Mouse (Mus musculus): ENCODE data around the gene Tmem130. TPM values are rescaled to one million over a fixed set of nuclear protein-coding genes. Genes with fewer than 3 reads are reported as not detected.
"Not testable (repeated sequence)": the region's sequence is repeated elsewhere in the genome, so short reads cannot be mapped to it uniquely, and the experiment has no call there.

Gene Tmem130
- polyA plus RNA-seq, 1 experiment from 2014 or later, result 0.24 TPM

DNA sequence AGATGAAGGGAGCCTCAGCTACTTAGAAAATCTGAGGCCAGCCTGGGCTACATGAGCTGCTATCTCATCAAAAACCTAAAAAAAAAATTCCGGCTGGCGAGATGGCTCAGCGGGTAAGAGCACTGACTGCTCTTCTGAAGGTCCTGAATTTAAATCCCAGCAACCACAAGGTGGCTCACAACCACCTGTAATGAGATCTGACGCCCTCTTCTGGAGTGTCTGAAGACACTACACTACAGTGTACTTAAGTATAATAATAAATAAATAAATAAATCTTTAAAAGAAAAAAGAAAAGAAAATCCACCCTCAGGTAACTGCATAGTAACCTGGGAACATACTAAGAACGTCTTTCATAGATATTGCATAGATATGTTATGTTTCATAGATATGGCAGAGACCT is 31.8 kb upstream of the Tmem130 start:
- no peak for ATAC-seq (replicated peaks; ENCODE audit: low FRiP score, low read depth)
- WGBS, result 85% methylated on average over 5 of the region's 5 CpGs

DNA sequence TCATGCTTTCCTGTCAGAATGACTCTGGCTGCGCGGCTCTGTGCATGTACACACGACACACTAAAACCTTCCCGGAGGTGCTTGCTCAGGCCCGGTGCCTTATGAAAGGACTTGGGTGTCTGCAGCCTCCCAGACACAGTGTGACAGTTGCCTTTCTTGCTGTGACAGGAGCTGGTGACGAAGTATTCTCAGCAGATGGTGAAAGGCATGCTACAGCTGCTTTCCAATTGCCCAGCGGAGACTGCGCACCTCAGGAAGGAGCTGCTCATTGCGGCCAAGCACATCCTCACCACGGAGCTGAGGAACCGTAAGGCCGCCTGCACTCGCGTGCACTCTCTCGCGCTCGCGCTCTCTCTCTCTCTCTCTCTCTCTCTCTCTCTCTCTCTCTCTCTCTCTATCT is 24.8 kb upstream of the Tmem130 start:
- 95% methylated on average over 18 of the region's 18 CpGs for WGBS
- H3K27me3 ChIP-seq (ENCODE audit: insufficient read depth, low read length), result no peaks in the 10 kb centered on the region
- H3K4me3 ChIP-seq (replicated peaks; ENCODE audit: low read depth, low read length), result no peak overlapping the region
- DNase-seq (ENCODE audit: low spot score) (no peak), ATAC-seq (replicated peaks; ENCODE audit: low FRiP score, low read depth) (no peak)
- H3K36me3 ChIP-seq (ENCODE audit: insufficient read depth, low read length), result peaks cover 86% of the 10 kb centered on the region
- no peak for TF ChIP-seq CTCF (IDR thresholded peaks at IDR 0.05; ENCODE audit: low read depth)
- no peaks in the 10 kb centered on the region for H3K4me1 ChIP-seq (replicated peaks; ENCODE audit: insufficient read depth, low read length)
- no peak overlapping the region for H3K4me2 ChIP-seq (ENCODE audit: low read length)
- no peak overlapping the region for H3K9ac ChIP-seq (ENCODE audit: low read depth, low read length)
- no peak overlapping the region for H3K27ac ChIP-seq
- H3K9me3 ChIP-seq (replicated peaks; ENCODE audit: low read length), result no peaks in the 10 kb centered on the region

More for the DNA sequence above, 31.8 kb upstream of the Tmem130 start:
- Histone ChIP-seq H3K4me2 (ENCODE audit: low read length) (no peak overlapping the region), H3K9ac (ENCODE audit: low read depth, low read length) (no peak overlapping the region), H3K27ac (no peak overlapping the region), H3K4me1 (replicated peaks; ENCODE audit: insufficient read depth, low read length) (no peaks in the 10 kb centered on the region), H3K4me3 (replicated peaks; ENCODE audit: low read depth, low read length) (no peak overlapping the region), H3K27me3 (ENCODE audit: insufficient read depth, low read length) (no peaks in the 10 kb centered on the region), H3K9me3 (replicated peaks; ENCODE audit: low read length) (no peaks in the 10 kb centered on the region), H3K36me3 (ENCODE audit: insufficient read depth, low read length) (peaks cover 94% of the 10 kb centered on the region)
- peak; percentile 28; the same call in 1 of the 2 replicates for TF ChIP-seq CTCF (IDR thresholded peaks at IDR 0.05; ENCODE audit: low read depth)
- DNase-seq (ENCODE audit: low spot score), result no peak

GRCm38 (mm10) chr5:144780654-144781053 is 19.0 kb upstream of the Tmem130 start:
- no peak for ATAC-seq (replicated peaks; ENCODE audit: low FRiP score, low read depth)
- 56% methylated on average over 8 of the region's 8 CpGs for WGBS

GRCm38 (mm10) chr5:144773231-144773630 is 11.6 kb upstream of the Tmem130 start:
- peaks cover 8% of the 10 kb centered on the region for H3K4me1 ChIP-seq (replicated peaks; ENCODE audit: insufficient read depth, low read length)
- no peak overlapping the region for H3K4me2 ChIP-seq (ENCODE audit: low read length)
- no peak for DNase-seq (ENCODE audit: low spot score)
- H3K9me3 ChIP-seq (replicated peaks; ENCODE audit: low read length), result no peaks in the 10 kb centered on the region
- H3K27me3 ChIP-seq (ENCODE audit: insufficient read depth, low read length), result no peaks in the 10 kb centered on the region
- ATAC-seq (replicated peaks; ENCODE audit: low FRiP score, low read depth), result no peak
- WGBS, result 94% methylated on average over 6 of the region's 6 CpGs
- TF ChIP-seq CTCF (IDR thresholded peaks at IDR 0.05; ENCODE audit: low read depth), result no peak
- H3K9ac ChIP-seq (ENCODE audit: low read depth, low read length), result no peak overlapping the region
- H3K36me3 ChIP-seq (ENCODE audit: insufficient read depth, low read length), result peaks cover 48% of the 10 kb centered on the region
- H3K27ac ChIP-seq, result no peak overlapping the region
- H3K4me3 ChIP-seq (replicated peaks; ENCODE audit: low read depth, low read length), result no peak overlapping the region

More at GRCm38 (mm10) chr5:144780654-144781053, 19.0 kb upstream of the Tmem130 start:
- Histone ChIP-seq H3K9ac (ENCODE audit: low read depth, low read length) (no peak overlapping the region), H3K4me3 (replicated peaks; ENCODE audit: low read depth, low read length) (no peak overlapping the region), H3K27ac (no peak overlapping the region), H3K27me3 (ENCODE audit: insufficient read depth, low read length) (no peaks in the 10 kb centered on the region), H3K4me2 (ENCODE audit: low read length) (no peak overlapping the region), H3K4me1 (replicated peaks; ENCODE audit: insufficient read depth, low read length) (no peaks in the 10 kb centered on the region), H3K36me3 (ENCODE audit: insufficient read depth, low read length) (peaks cover 82% of the 10 kb centered on the region), H3K9me3 (replicated peaks; ENCODE audit: low read length) (no peaks in the 10 kb centered on the region)
- TF ChIP-seq CTCF (IDR thresholded peaks at IDR 0.05; ENCODE audit: low read depth), result no peak
- no peak for DNase-seq (ENCODE audit: low spot score)

DNA sequence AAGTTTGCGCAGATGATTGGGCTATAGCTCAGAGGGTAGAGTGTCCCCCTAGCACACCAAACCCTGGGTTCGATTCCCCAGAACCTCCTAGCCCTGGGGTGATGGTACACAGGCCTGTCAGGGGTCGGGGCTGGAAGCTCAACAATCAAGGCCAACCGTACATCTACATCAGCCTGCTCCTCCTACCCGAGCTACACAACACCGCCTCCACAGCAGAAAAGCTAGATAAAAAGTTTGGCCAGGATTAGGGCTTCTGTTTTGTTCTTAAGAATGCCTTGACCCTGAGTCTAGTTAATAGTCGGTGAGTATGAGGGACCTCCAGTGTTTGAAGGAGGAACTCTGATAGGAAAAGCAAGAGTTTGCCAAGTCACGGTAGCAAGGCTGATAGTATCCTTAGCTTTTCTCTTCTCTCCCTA is 7.5 kb upstream of the Tmem130 start:
- Histone ChIP-seq H3K4me2 (ENCODE audit: low read length) (peak overlapping the region; percentile 73), H3K27me3 (ENCODE audit: insufficient read depth, low read length) (no peaks in the 10 kb centered on the region), H3K9ac (ENCODE audit: low read depth, low read length) (peak overlapping the region; percentile 93), H3K4me1 (replicated peaks; ENCODE audit: insufficient read depth, low read length) (peaks cover 8% of the 10 kb centered on the region), H3K36me3 (ENCODE audit: insufficient read depth, low read length) (peaks cover 23% of the 10 kb centered on the region; the same call in 1 of the 2 replicates), H3K27ac (peak overlapping the region; percentile 97), H3K4me3 (replicated peaks; ENCODE audit: low read depth, low read length) (peak overlapping the region; percentile 69), H3K9me3 (replicated peaks; ENCODE audit: low read length) (no peaks in the 10 kb centered on the region)
- ATAC-seq (replicated peaks; ENCODE audit: low FRiP score, low read depth) (no peak), DNase-seq (ENCODE audit: low spot score) (peak; percentile 48)
- 15% methylated on average over 8 of the region's 8 CpGs for WGBS
- TF ChIP-seq CTCF (IDR thresholded peaks at IDR 0.05; ENCODE audit: low read depth), result no peak

- peak overlapping the region; percentile 73 for H3K4me2 ChIP-seq (ENCODE audit: low read length)
- peak overlapping the region; percentile 69 for H3K4me3 ChIP-seq (replicated peaks; ENCODE audit: low read depth, low read length)
- WGBS, result under 1% methylated on average over 91 of the region's 92 CpGs
- H3K9ac ChIP-seq (ENCODE audit: low read depth, low read length), result peak overlapping the region; percentile 93
- H3K4me1 ChIP-seq (replicated peaks; ENCODE audit: insufficient read depth, low read length), result peaks cover 8% of the 10 kb centered on the region
- TF ChIP-seq CTCF (IDR thresholded peaks at IDR 0.05; ENCODE audit: low read depth), result peak; percentile 95
- peaks cover 18% of the 10 kb centered on the region; the same call in 1 of the 2 replicates for H3K36me3 ChIP-seq (ENCODE audit: insufficient read depth, low read length)
- DNase-seq (ENCODE audit: low spot score) (peak; percentile 95), ATAC-seq (replicated peaks; ENCODE audit: low FRiP score, low read depth) (peak; percentile 91)
- H3K27ac ChIP-seq, result peak overlapping the region; percentile 97
- H3K9me3 ChIP-seq (replicated peaks; ENCODE audit: low read length), result no peaks in the 10 kb centered on the region
- no peaks in the 10 kb centered on the region for H3K27me3 ChIP-seq (ENCODE audit: insufficient read depth, low read length)
Observed at GRCm38 (mm10) chr5:144767911-144768841, 6.6 kb upstream of the Tmem130 start.

- H3K4me3 ChIP-seq (replicated peaks; ENCODE audit: low read depth, low read length), result peak within 1 kb of the TSS; percentile 69
- not testable (repeated sequence) for H3K4me1 ChIP-seq (replicated peaks; ENCODE audit: insufficient read depth, low read length); DNase-seq (ENCODE audit: low spot score); H3K9me3 ChIP-seq (replicated peaks; ENCODE audit: low read length); H3K27me3 ChIP-seq (ENCODE audit: insufficient read depth, low read length)
- peak; percentile 12; the same call in 1 of the 2 replicates for ATAC-seq (replicated peaks; ENCODE audit: low FRiP score, low read depth)
- WGBS, result 69% methylated on average over 15 of the region's 15 CpGs
- H3K9ac ChIP-seq (ENCODE audit: low read depth, low read length), result peak within 1 kb of the TSS; percentile 93
- peak within 1 kb of the TSS; percentile 97 for H3K27ac ChIP-seq
- H3K36me3 ChIP-seq (ENCODE audit: insufficient read depth, low read length), result peaks cover 10% of the 10 kb centered on the region; the same call in 1 of the 2 replicates
- peak within 1 kb of the TSS; percentile 73 for H3K4me2 ChIP-seq (ENCODE audit: low read length)
Observed at GRCm38 (mm10) chr5:144767106-144767798, 5.6 kb upstream of the Tmem130 start, which contains the start of gene Trrap. Trrap (plus strand) TSS chr5:144767732.
